Mouse (Mus musculus) hindbrain, embryonic 11.5 days (tissue): Measurements from ENCODE around the gene Leprot. TPM values are rescaled to one million over a fixed set of nuclear protein-coding genes. Genes with fewer than 3 reads are reported as not detected.
A peak's percentile ranks its signal among the peaks of the same experiment; 100 is the strongest.

Source experiments
- ATAC-seq: fragments of 200-750 bp; cut with Nextera tagmentation; 2 replicates; pipeline ENCODE4 v1.8.0; 2017; ENCODE audit warnings: mild to moderate bottlenecking, moderate TSS enrichment, moderate library complexity; ENCODE audit not compliant: low FRiP score
- DNase-seq: peaks from one replicate; pipeline ENCODE4 v3.0.0-alpha.2; 2015; ENCODE audit warnings: low spot score
- H3K27ac ChIP-seq: fragments of 300-500 bp; sonication (generic); 2 replicates; pipeline ENCODE4 v1.5.1; 2014; ENCODE audit warnings: mild to moderate bottlenecking, low read depth, low read length
- H3K27me3 ChIP-seq: fragments of 300-500 bp; sonication (generic); 2 replicates; pipeline ENCODE4 v1.6.1; 2014; ENCODE audit warnings: mild to moderate bottlenecking, low read length, moderate library complexity, mixed read lengths; ENCODE audit not compliant: control insufficient read depth, insufficient read depth
- H3K36me3 ChIP-seq: fragments of 300-500 bp; sonication (generic); 2 replicates; pipeline ENCODE4 v1.6.1; 2014; ENCODE audit warnings: mild to moderate bottlenecking, low read length, moderate library complexity, mixed read lengths; ENCODE audit not compliant: control insufficient read depth, insufficient read depth
- H3K4me1 ChIP-seq: fragments of 300-500 bp; sonication (generic); replicated peaks from 2 replicates; pipeline ENCODE4 v1.6.1; 2014; ENCODE audit warnings: low read length, mixed read lengths; ENCODE audit not compliant: control insufficient read depth, insufficient read depth
- H3K4me2 ChIP-seq: fragments of 300-500 bp; sonication (generic); replicated peaks from 2 replicates; pipeline ENCODE4 v1.6.1; 2014; ENCODE audit warnings: mild to moderate bottlenecking, low read depth, low read length
- H3K4me3 ChIP-seq: fragments of 300-500 bp; sonication (generic); 2 replicates; pipeline ENCODE4 v1.5.1; 2014; ENCODE audit warnings: low read depth, low read length
- H3K9ac ChIP-seq: fragments of 300-500 bp; sonication (generic); 2 replicates; pipeline ENCODE4 v1.6.1; 2014; ENCODE audit warnings: low read depth, low read length
- H3K9me3 ChIP-seq: fragments of 300-500 bp; sonication (generic); 2 replicates; pipeline ENCODE4 v1.6.1; 2016; ENCODE audit warnings: low read length; ENCODE audit not compliant: control insufficient read depth
- WGBS: fragments of 180-500 bp; shearing (Covaris S2); extraction: QIAGEN DNeasy Blood & Tissue Kit; methylation state at CpG from one replicate; pipeline ENCODE4 v1.1.7; 2014; 5-methylcytosine and 5-hydroxymethylcytosine counted together
- polyA plus RNA-seq: library from polyadenylated mRNA; unstranded; fragments of >200 nt; fragmentation: Nextera tagmentation; extraction: Ambion mirVana; gene quantifications from 2 replicates; pipeline ENCODE4 v1.2.1, GENCODE M21; 2014

Leprot gene
- polyA plus RNA-seq, result 78.1 and 83.3 TPM in 2 replicates

- Histone ChIP-seq H3K36me3 (no peaks in the 10 kb centered on the region), H3K4me1 (no peaks in the 10 kb centered on the region), H3K4me2 (peak within 1 kb of the TSS; percentile 55), H3K27ac (peak within 1 kb of the TSS; percentile 92), H3K27me3 (no peaks in the 10 kb centered on the region), H3K9me3 (no peaks in the 10 kb centered on the region), H3K9ac (peak within 1 kb of the TSS; percentile 94), H3K4me3 (peak within 1 kb of the TSS; percentile 88)
- peak; percentile 98 for ATAC-seq
- WGBS, result under 1% methylated on average over 39 of the region's 39 CpGs
- DNase-seq, result peak; percentile 99
These were observed at the start of gene Leprot for GRCm38 (mm10) chr4:101647196-101647905. Leprot (plus strand) TSS chr4:101647718.

- Histone ChIP-seq H3K27me3 (no peaks in the 10 kb centered on the region), H3K36me3 (no peaks in the 10 kb centered on the region), H3K9me3 (no peaks in the 10 kb centered on the region), H3K4me3 (no peak overlapping the region), H3K27ac (no peak overlapping the region), H3K4me2 (no peak overlapping the region), H3K4me1 (no peaks in the 10 kb centered on the region), H3K9ac (no peak overlapping the region)
- ATAC-seq (no peak), DNase-seq (peak; percentile 27)
These were observed 45.8 kb upstream of the Leprot start for GRCm38 (mm10) chr4:101601758-101602157.

GRCm38 (mm10) chr4:101603635-101604034, 43.9 kb upstream of the Leprot start:
- H3K27ac ChIP-seq, result no peak overlapping the region
- H3K4me3 ChIP-seq, result no peak overlapping the region
- WGBS, result 86% methylated on average over 3 of the region's 3 CpGs
- no peaks in the 10 kb centered on the region for H3K36me3 ChIP-seq
- H3K4me2 ChIP-seq, result no peak overlapping the region
- H3K27me3 ChIP-seq, result no peaks in the 10 kb centered on the region
- no peaks in the 10 kb centered on the region for H3K4me1 ChIP-seq
- H3K9ac ChIP-seq, result no peak overlapping the region
- DNase-seq (no peak), ATAC-seq (no peak)
- H3K9me3 ChIP-seq, result no peaks in the 10 kb centered on the region

- Histone ChIP-seq H3K4me3 (no peak overlapping the region), H3K4me1 (no peaks in the 10 kb centered on the region), H3K4me2 (no peak overlapping the region), H3K36me3 (no peaks in the 10 kb centered on the region), H3K27ac (no peak overlapping the region), H3K27me3 (no peaks in the 10 kb centered on the region), H3K9me3 (no peaks in the 10 kb centered on the region), H3K9ac (no peak overlapping the region)
- WGBS, result 73% methylated on average over 5 of the region's 5 CpGs
- no peak for DNase-seq
- no peak for ATAC-seq
These were observed 31.0 kb upstream of the Leprot start for GRCm38 (mm10) chr4:101616520-101616919.

GRCm38 (mm10) chr4:101617742-101618141, 29.8 kb upstream of the Leprot start:
- Histone ChIP-seq H3K9me3 (no peaks in the 10 kb centered on the region), H3K27ac (no peak overlapping the region), H3K4me2 (no peak overlapping the region), H3K4me3 (no peak overlapping the region), H3K4me1 (no peaks in the 10 kb centered on the region), H3K27me3 (no peaks in the 10 kb centered on the region), H3K9ac (no peak overlapping the region), H3K36me3 (no peaks in the 10 kb centered on the region)
- ATAC-seq (no peak), DNase-seq (no peak)
- 68% methylated on average over 2 of the region's 2 CpGs for WGBS

- no peaks in the 10 kb centered on the region for H3K9me3 ChIP-seq
- no peaks in the 10 kb centered on the region for H3K4me1 ChIP-seq
- H3K27me3 ChIP-seq, result no peaks in the 10 kb centered on the region
- ATAC-seq (no peak), DNase-seq (no peak)
- no peak overlapping the region for H3K4me3 ChIP-seq
- WGBS, result 64% methylated on average over 2 of the region's 2 CpGs
- no peak overlapping the region for H3K27ac ChIP-seq
- no peaks in the 10 kb centered on the region for H3K36me3 ChIP-seq
- no peak overlapping the region for H3K9ac ChIP-seq
- H3K4me2 ChIP-seq, result no peak overlapping the region
These were observed 27.3 kb upstream of the Leprot start for GRCm38 (mm10) chr4:101620206-101620605.

GRCm38 (mm10) chr4:101621241-101621640, 26.3 kb upstream of the Leprot start:
- ATAC-seq (no peak), DNase-seq (no peak)
- H3K9me3 ChIP-seq, result no peaks in the 10 kb centered on the region
- H3K4me1 ChIP-seq, result no peaks in the 10 kb centered on the region
- no peak overlapping the region for H3K27ac ChIP-seq
- H3K4me3 ChIP-seq, result no peak overlapping the region
- H3K27me3 ChIP-seq, result no peaks in the 10 kb centered on the region
- H3K9ac ChIP-seq, result no peak overlapping the region
- 94% methylated on average over 5 of the region's 5 CpGs for WGBS
- no peak overlapping the region for H3K4me2 ChIP-seq
- H3K36me3 ChIP-seq, result no peaks in the 10 kb centered on the region

GRCm38 (mm10) chr4:101625278-101625677, 22.2 kb upstream of the Leprot start:
- Histone ChIP-seq H3K9me3 (no peaks in the 10 kb centered on the region), H3K4me2 (no peak overlapping the region), H3K36me3 (no peaks in the 10 kb centered on the region), H3K27me3 (no peaks in the 10 kb centered on the region), H3K27ac (no peak overlapping the region), H3K9ac (no peak overlapping the region), H3K4me1 (no peaks in the 10 kb centered on the region), H3K4me3 (no peak overlapping the region)
- DNase-seq, result no peak
- 93% methylated on average over 5 of the region's 5 CpGs for WGBS
- no peak for ATAC-seq

GRCm38 (mm10) chr4:101635596-101635995, 11.9 kb upstream of the Leprot start:
- 71% methylated on average over 2 of the region's 2 CpGs for WGBS
- H3K9ac ChIP-seq, result no peak overlapping the region
- ATAC-seq (no peak), DNase-seq (no peak)
- no peaks in the 10 kb centered on the region for H3K9me3 ChIP-seq
- H3K4me3 ChIP-seq, result no peak overlapping the region
- no peak overlapping the region for H3K27ac ChIP-seq
- H3K36me3 ChIP-seq, result no peaks in the 10 kb centered on the region
- H3K4me2 ChIP-seq, result no peak overlapping the region
- no peaks in the 10 kb centered on the region for H3K4me1 ChIP-seq
- no peaks in the 10 kb centered on the region for H3K27me3 ChIP-seq
